Mouse (Mus musculus) neural tube, embryonic 15.5 days (tissue): ENCODE data around the gene Prrg4. TPM values are rescaled to one million over a fixed set of nuclear protein-coding genes. Genes with fewer than 3 reads are reported as not detected.
"Not testable (repeated sequence)": the region's sequence is repeated elsewhere in the genome, so short reads cannot be mapped to it uniquely, and the experiment has no call there.

Source experiments
- ATAC-seq: fragments of 200-750 bp; cut with Nextera tagmentation; 2 replicates; pipeline ENCODE4 v1.8.0; 2017; ENCODE audit warnings: mild to moderate bottlenecking, moderate TSS enrichment, moderate library complexity; ENCODE audit not compliant: low FRiP score
- H3K27ac ChIP-seq: fragments of 300-500 bp; sonication (generic); replicated peaks from 2 replicates; pipeline ENCODE4 v1.5.1; 2015; ENCODE audit warnings: mild to moderate bottlenecking, inconsistent platforms
- H3K27me3 ChIP-seq: fragments of 300-500 bp; sonication (generic); replicated peaks from 2 replicates; pipeline ENCODE4 v1.6.1; 2015; ENCODE audit warnings: inconsistent platforms
- H3K36me3 ChIP-seq: fragments of 300-500 bp; sonication (generic); 2 replicates; pipeline ENCODE4 v1.6.1; 2015; ENCODE audit warnings: inconsistent platforms
- H3K4me1 ChIP-seq: fragments of 300-500 bp; sonication (generic); 2 replicates; pipeline ENCODE4 v1.6.1; 2015; ENCODE audit warnings: inconsistent platforms
- H3K4me2 ChIP-seq: fragments of 300-500 bp; sonication (generic); 2 replicates; pipeline ENCODE4 v1.6.1; 2015; ENCODE audit warnings: inconsistent platforms, mild to moderate bottlenecking, moderate library complexity
- H3K4me3 ChIP-seq: fragments of 300-500 bp; sonication (generic); replicated peaks from 2 replicates; pipeline ENCODE4 v1.5.1; 2015; ENCODE audit warnings: mild to moderate bottlenecking, inconsistent platforms
- H3K9ac ChIP-seq: fragments of 300-500 bp; sonication (generic); replicated peaks from 2 replicates; pipeline ENCODE4 v1.6.1; 2015; ENCODE audit warnings: mild to moderate bottlenecking, inconsistent platforms
- H3K9me3 ChIP-seq: fragments of 300-500 bp; sonication (generic); replicated peaks from 2 replicates; pipeline ENCODE4 v1.6.1; 2016; ENCODE audit warnings: inconsistent platforms
- WGBS: fragments of 180-500 bp; shearing (Covaris S2); methylation state at CpG from one replicate; pipeline ENCODE4 v1.1.7; 2015; ENCODE audit warnings: mixed read lengths; 5-methylcytosine and 5-hydroxymethylcytosine counted together
- polyA plus RNA-seq: library from polyadenylated mRNA; unstranded; fragments of >200 nt; fragmentation: Nextera tagmentation; extraction: Ambion mirVana; gene quantifications from 2 replicates; pipeline ENCODE4 v1.2.1, GENCODE M21; 2015

Gene Prrg4
- 0.93 and 1.6 TPM in 2 replicates for polyA plus RNA-seq

GRCm38 (mm10) chr2:104849276-104849990 lies at the start of gene Prrg4:
Gene Prrg4 (minus strand): TSS chr2:104849876.
- Histone ChIP-seq H3K9ac (peak within 1 kb of the TSS; percentile 59), H3K4me3 (peak within 1 kb of the TSS; percentile 59), H3K27me3 (peaks cover 9% of the 10 kb centered on the region), H3K36me3 (no peaks in the 10 kb centered on the region), H3K27ac (no peak within 1 kb of the TSS), H3K4me1 (peaks cover 10% of the 10 kb centered on the region), H3K9me3 (no peaks in the 10 kb centered on the region), H3K4me2 (peak within 1 kb of the TSS; percentile 99)
- peak; percentile 66; the same call in 1 of the 2 replicates for ATAC-seq
- WGBS: under 1% methylated on average over 62 of the region's 62 CpGs

- ATAC-seq: no peak; the same call in 1 of the 2 replicates
- no peaks in the 10 kb centered on the region for H3K36me3 ChIP-seq
- 24% methylated on average over 10 of the region's 10 CpGs for WGBS
Observed at GRCm38 (mm10) chr2:104887882-104888566, 38.3 kb upstream of the Prrg4 start.

GRCm38 (mm10) chr2:104887331-104887730 lies 37.7 kb upstream of the Prrg4 start:
- WGBS: 62% methylated on average over 2 of the region's 2 CpGs
- not testable (repeated sequence) for H3K4me2 ChIP-seq

More at GRCm38 (mm10) chr2:104887882-104888566, 38.3 kb upstream of the Prrg4 start:
- Histone ChIP-seq H3K9me3 (no peaks in the 10 kb centered on the region), H3K27me3 (no peaks in the 10 kb centered on the region), H3K9ac (no peak overlapping the region), H3K27ac (no peak overlapping the region), H3K4me3 (no peak overlapping the region), H3K4me1 (no peaks in the 10 kb centered on the region), H3K4me2 (no peak overlapping the region)

GRCm38 (mm10) chr2:104886109-104886508 lies 36.4 kb upstream of the Prrg4 start:
- Histone ChIP-seq H3K27ac (no peak overlapping the region), H3K4me1 (no peaks in the 10 kb centered on the region), H3K4me2 (no peak overlapping the region), H3K27me3 (no peaks in the 10 kb centered on the region), H3K9ac (no peak overlapping the region), H3K36me3 (no peaks in the 10 kb centered on the region), H3K4me3 (no peak overlapping the region), H3K9me3 (no peaks in the 10 kb centered on the region)
- no peak for ATAC-seq
- 91% methylated on average over 18 of the region's 18 CpGs for WGBS

More at GRCm38 (mm10) chr2:104887331-104887730, 37.7 kb upstream of the Prrg4 start:
- not testable (repeated sequence) for H3K27me3 ChIP-seq, H3K4me1 ChIP-seq, H3K27ac ChIP-seq, H3K36me3 ChIP-seq, ATAC-seq, H3K4me3 ChIP-seq, H3K9me3 ChIP-seq, H3K9ac ChIP-seq

GRCm38 (mm10) chr2:104878794-104879193 lies 29.1 kb upstream of the Prrg4 start:
- no peak overlapping the region for H3K9ac ChIP-seq
- no peak for ATAC-seq
- H3K27ac ChIP-seq: no peak overlapping the region
- no peaks in the 10 kb centered on the region for H3K9me3 ChIP-seq
- no peak overlapping the region for H3K4me3 ChIP-seq
- WGBS: 91% methylated on average over 8 of the region's 8 CpGs
- H3K4me2 ChIP-seq: no peak overlapping the region
- H3K27me3 ChIP-seq: no peaks in the 10 kb centered on the region
- no peaks in the 10 kb centered on the region for H3K36me3 ChIP-seq
- H3K4me1 ChIP-seq: no peaks in the 10 kb centered on the region

GRCm38 (mm10) chr2:104869101-104869500 lies 19.4 kb upstream of the Prrg4 start:
- Histone ChIP-seq H3K27me3 (no peaks in the 10 kb centered on the region), H3K4me1 (no peaks in the 10 kb centered on the region), H3K27ac (no peak overlapping the region), H3K4me3 (no peak overlapping the region), H3K9ac (no peak overlapping the region), H3K36me3 (no peaks in the 10 kb centered on the region), H3K9me3 (no peaks in the 10 kb centered on the region), H3K4me2 (no peak overlapping the region)
- 90% methylated on average over 3 of the region's 3 CpGs for WGBS
- ATAC-seq: no peak

GRCm38 (mm10) chr2:104867282-104867855 lies 17.7 kb upstream of the Prrg4 start, which contains the start of gene Ccdc73:
Gene Ccdc73 (plus strand): TSS chr2:104867805.
- Histone ChIP-seq H3K36me3 (no peaks in the 10 kb centered on the region), H3K9ac (no peak within 1 kb of the TSS), H3K4me3 (no peak within 1 kb of the TSS), H3K4me2 (no peak within 1 kb of the TSS), H3K4me1 (no peaks in the 10 kb centered on the region), H3K27ac (no peak within 1 kb of the TSS), H3K9me3 (no peaks in the 10 kb centered on the region), H3K27me3 (no peaks in the 10 kb centered on the region)
- no peak for ATAC-seq
- 90% methylated on average over 13 of the region's 13 CpGs for WGBS

GRCm38 (mm10) chr2:104864176-104864860 lies 14.6 kb upstream of the Prrg4 start:
- H3K9me3 ChIP-seq: no peaks in the 10 kb centered on the region
- ATAC-seq: no peak
- no peaks in the 10 kb centered on the region for H3K4me1 ChIP-seq
- H3K27ac ChIP-seq: no peak overlapping the region
- no peaks in the 10 kb centered on the region for H3K36me3 ChIP-seq
- no peak overlapping the region for H3K9ac ChIP-seq
- no peaks in the 10 kb centered on the region for H3K27me3 ChIP-seq
- 95% methylated on average over 4 of the region's 4 CpGs for WGBS
- no peak overlapping the region for H3K4me2 ChIP-seq
- H3K4me3 ChIP-seq: no peak overlapping the region

GRCm38 (mm10) chr2:104860426-104860825 lies 10.8 kb upstream of the Prrg4 start:
- no peak overlapping the region for H3K4me2 ChIP-seq
- 80% methylated on average over 10 of the region's 10 CpGs for WGBS
- no peaks in the 10 kb centered on the region for H3K36me3 ChIP-seq
- H3K4me3 ChIP-seq: no peak overlapping the region
- no peak overlapping the region for H3K9ac ChIP-seq
- H3K27ac ChIP-seq: no peak overlapping the region
- ATAC-seq: no peak
- no peaks in the 10 kb centered on the region for H3K9me3 ChIP-seq
- H3K4me1 ChIP-seq: no peaks in the 10 kb centered on the region
- H3K27me3 ChIP-seq: no peaks in the 10 kb centered on the region

- no peak for ATAC-seq
- H3K27ac ChIP-seq: no peak overlapping the region
- H3K4me1 ChIP-seq: no peaks in the 10 kb centered on the region
- H3K4me2 ChIP-seq: no peak overlapping the region
- H3K4me3 ChIP-seq: no peak overlapping the region
- WGBS: 72% methylated on average over 5 of the region's 5 CpGs
- no peak overlapping the region for H3K9ac ChIP-seq
- no peaks in the 10 kb centered on the region for H3K36me3 ChIP-seq
- no peaks in the 10 kb centered on the region for H3K27me3 ChIP-seq
- no peaks in the 10 kb centered on the region for H3K9me3 ChIP-seq
Observed at GRCm38 (mm10) chr2:104859060-104859459, 9.4 kb upstream of the Prrg4 start.

- not testable (repeated sequence) for H3K27me3 ChIP-seq, H3K4me1 ChIP-seq, H3K4me3 ChIP-seq, H3K4me2 ChIP-seq, H3K9ac ChIP-seq, H3K9me3 ChIP-seq, H3K27ac ChIP-seq, H3K36me3 ChIP-seq, ATAC-seq
- 92% methylated on average over 3 of the region's 3 CpGs for WGBS
Observed at GRCm38 (mm10) chr2:104858083-104858482, 8.4 kb upstream of the Prrg4 start.
